Mouse (Mus musculus): ENCODE data around the gene Myt1l.

The Myt1l gene

GRCm38 (mm10) chr12:29815466-29815865 is 287.3 kb downstream of the Myt1l start:
- DNase-seq (ENCODE audit: low read depth, low spot score): no peak

- no peak for DNase-seq (ENCODE audit: low read depth, low spot score)
Measured at GRCm38 (mm10) chr12:29816130-29816529, 287.9 kb downstream of the Myt1l start.

DNA sequence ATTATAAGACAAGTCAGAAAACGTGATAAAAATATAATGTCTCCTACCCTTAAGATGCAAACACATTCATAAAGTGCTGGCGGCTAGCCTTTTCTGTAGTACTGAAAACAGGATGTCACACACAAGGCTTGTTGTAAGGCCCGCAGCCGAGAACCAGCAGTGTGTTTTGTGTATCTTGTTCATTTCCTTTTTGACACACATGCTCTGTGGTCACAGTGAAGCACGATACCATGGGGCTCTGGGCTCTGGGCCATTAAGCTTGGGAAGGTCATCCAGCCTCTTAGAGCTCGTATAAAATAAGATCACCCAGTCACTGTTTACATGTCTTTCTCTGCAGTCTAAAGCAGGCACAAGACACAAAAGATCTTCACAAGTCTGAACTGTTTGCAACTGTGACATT is 288.6 kb downstream of the Myt1l start:
- DNase-seq (ENCODE audit: low read depth, low spot score): no peak

DNA sequence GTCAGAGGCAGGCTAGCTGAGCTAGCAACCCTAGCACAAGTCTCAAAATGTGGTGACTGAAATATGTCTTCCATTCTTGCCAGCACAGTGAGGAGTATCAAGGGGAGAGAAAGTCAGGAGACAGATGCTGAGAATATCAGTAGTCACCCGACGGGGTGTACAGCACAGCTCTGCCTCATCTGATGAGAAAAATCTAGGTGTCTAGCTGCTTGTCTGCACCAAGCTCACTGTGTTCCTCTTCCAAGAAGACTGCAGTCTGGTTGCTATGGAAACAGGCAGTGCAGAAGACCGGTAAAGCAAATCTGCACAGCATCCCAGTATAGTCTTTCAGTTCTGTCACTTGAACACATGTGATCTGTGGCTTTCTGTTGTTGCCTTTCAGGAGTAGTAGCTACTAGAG is 294.0 kb downstream of the Myt1l start:
- DNase-seq (ENCODE audit: low read depth, low spot score): no peak

GRCm38 (mm10) chr12:29823766-29824417 is 295.7 kb downstream of the Myt1l start:
- no peak for DNase-seq (ENCODE audit: low read depth, low spot score)

GRCm38 (mm10) chr12:29830571-29830970 is 302.4 kb downstream of the Myt1l start:
- DNase-seq (ENCODE audit: low read depth, low spot score): no peak

DNA sequence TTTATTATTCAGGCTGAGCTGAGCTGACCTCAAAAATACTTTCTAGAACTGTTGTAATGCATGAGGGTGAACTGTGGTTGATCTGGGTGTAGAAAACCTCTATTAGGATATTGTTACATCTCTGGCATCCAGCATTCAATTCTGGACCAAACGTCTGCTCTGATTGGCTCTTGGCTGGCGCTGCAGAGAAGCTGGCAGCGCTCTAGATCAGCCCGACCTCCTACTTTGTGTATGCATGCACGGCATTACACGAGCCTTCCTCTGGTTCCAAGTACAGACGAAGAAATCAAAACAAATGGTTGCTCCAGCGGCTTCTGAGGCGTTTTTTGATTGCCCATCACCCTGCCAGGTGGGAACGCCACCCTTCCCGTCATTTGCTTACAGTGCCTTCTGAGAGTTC is 303.2 kb downstream of the Myt1l start:
- no peak for DNase-seq (ENCODE audit: low read depth, low spot score)

DNA sequence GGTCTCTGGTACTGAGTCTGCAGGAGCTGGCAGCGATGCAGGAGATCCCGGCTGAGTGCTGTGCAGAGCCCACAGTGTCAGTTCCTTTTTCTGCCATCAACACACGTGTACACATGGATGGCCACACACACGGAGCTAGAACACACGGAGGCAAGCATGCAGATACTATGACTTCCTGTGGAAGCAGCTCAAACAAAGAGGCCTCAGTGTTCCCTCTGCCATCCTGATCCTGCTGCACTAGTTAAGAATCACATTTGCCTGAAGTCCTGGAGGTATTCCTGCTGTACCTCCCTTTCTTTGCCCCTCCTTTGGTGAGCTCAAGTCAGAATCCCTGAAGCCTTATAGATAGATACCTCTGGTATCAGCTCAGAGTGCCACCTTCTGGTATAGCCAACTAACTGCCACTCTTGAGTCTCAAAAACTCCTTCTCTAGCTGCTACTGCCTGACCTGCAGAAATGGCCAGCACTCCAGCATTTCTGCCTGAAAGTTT is 309.2 kb downstream of the Myt1l start:
- no peak for DNase-seq (ENCODE audit: low read depth, low spot score)

GRCm38 (mm10) chr12:29838421-29838820 is 310.2 kb downstream of the Myt1l start:
- no peak for DNase-seq (ENCODE audit: low read depth, low spot score)

DNA sequence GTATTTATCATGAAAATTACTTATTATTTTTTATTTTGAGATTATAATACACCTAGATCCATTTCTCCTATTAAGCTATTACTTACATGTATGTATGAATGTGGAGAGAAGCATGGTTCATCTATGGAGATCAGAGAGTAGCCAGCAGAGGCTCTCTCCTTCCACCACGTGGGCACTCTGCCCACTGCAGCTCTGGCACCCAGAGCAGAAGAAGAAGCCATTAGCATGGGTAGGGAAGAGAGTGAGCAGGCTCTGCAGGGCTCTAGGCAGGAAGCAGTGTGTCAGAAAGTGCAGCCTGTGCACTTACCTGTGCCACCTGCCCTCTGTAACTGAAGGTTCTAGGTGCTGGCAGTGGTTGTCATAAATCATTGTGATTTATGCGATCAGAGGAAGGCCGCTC is 321.8 kb downstream of the Myt1l start:
- DNase-seq (ENCODE audit: low read depth, low spot score): no peak

- DNase-seq (ENCODE audit: low read depth, low spot score): no peak
Measured at GRCm38 (mm10) chr12:29854151-29854585, 326.0 kb downstream of the Myt1l start.

GRCm38 (mm10) chr12:29855007-29855406 is 326.8 kb downstream of the Myt1l start:
- no peak for DNase-seq (ENCODE audit: low read depth, low spot score)

DNA sequence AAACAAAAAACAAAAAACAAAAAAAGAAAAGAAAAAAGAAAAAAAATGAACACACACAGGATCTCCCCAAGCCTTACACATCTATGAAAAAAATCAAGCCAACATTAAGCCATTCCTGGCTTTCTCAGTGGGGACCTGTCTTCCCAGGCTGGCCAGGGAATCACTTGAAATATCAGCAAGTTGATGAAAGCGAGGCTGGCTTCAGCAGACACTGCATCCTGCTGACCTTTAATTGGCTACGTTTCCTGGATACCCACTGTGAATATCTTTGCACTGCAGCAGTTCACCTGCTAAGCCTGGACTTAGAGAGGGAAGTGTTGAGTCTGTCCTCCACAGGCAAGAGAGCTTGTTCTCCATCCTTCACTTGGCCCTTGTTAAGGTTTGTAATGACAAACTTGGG is 332.8 kb downstream of the Myt1l start:
- no peak for DNase-seq (ENCODE audit: low read depth, low spot score)

DNA sequence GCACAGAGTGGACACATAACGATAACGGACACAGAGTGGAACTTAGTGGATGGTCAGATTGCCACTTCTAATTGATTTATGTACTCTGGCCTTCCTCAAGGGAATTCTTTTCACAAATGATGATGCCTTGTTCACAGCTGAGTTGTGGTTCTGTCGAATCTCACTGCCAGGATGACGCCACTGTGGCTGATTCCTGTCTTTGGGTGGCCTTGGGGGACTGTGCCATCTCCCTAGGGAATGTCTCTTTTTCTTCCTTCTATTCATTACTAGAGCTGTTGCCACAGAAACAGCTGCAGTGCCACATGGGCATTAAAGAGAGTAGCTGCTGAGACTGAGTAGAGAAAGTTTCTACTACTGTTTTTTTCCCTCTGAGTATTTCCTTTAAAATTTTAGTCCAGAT is 340.1 kb downstream of the Myt1l start:
- DNase-seq (ENCODE audit: low read depth, low spot score): no peak

GRCm38 (mm10) chr12:29868781-29869180 is 340.6 kb downstream of the Myt1l start:
- DNase-seq (ENCODE audit: low read depth, low spot score): no peak

- no peak for DNase-seq (ENCODE audit: low read depth, low spot score)
Measured at GRCm38 (mm10) chr12:29872156-29872815, 344.1 kb downstream of the Myt1l start.

- no peak for DNase-seq (ENCODE audit: low read depth, low spot score)
Measured at GRCm38 (mm10) chr12:29873281-29873772, 345.1 kb downstream of the Myt1l start.

GRCm38 (mm10) chr12:29877977-29878376 is 349.8 kb downstream of the Myt1l start:
- no peak for DNase-seq (ENCODE audit: low read depth, low spot score)

GRCm38 (mm10) chr12:29882871-29883617 is 354.9 kb downstream of the Myt1l start:
- peak; percentile 24 for DNase-seq (ENCODE audit: low read depth, low spot score)

- no peak for DNase-seq (ENCODE audit: low read depth, low spot score)
Measured at GRCm38 (mm10) chr12:29884376-29884775, 356.2 kb downstream of the Myt1l start.

DNA sequence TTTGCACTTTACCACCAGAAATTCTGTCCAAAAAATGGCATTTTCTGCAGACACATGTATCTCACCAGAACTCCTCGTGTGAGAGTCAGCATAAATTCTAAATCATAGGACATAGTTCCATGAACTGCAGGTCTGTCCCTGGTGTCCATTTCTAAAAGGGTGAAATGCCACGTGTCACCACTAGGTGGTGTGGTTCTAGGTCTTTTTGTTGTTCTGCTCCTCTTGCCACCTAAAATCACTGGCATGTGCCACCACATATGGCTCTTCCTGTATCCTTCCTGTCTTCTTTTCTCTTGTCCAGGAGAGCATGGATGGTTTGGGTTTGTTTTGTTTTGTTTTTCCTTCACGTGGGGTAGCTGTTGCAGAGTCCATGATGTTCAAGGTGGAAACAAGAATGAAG is 366.5 kb downstream of the Myt1l start:
- no peak for DNase-seq (ENCODE audit: low read depth, low spot score)

DNA sequence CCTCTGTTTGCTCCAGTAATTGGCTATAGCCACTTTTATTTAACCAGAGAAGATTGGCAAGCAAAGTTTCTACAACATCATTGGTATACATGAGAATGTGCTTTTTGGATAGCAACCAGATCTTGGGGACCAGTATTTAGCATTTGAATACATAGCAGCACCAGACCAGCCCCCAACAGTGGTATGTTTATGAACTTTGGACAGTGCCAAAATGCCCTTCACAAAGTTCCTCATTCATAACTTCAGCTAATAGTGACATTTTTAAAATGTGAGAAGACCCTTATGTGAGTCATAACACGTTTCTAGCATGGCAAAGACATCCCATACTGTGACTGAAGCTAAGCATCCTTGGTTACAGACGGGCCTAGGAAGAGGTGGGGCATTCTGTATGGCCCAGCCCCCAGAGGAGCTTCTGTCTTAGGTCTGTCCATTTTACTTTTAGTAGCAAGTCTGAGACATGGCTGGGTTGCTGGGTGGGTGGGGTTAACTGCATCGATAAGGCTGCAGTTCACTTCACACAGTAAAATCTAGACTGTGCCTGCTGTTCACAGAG is 369.4 kb downstream of the Myt1l start:
- no peak for DNase-seq (ENCODE audit: low read depth, low spot score)

Measured in WW6 (cell line).